Mouse (Mus musculus) neural tube, embryonic 11.5 days (tissue): Measurements from ENCODE around the gene Vps41. TPM values are rescaled to one million over a fixed set of nuclear protein-coding genes. Genes with fewer than 3 reads are reported as not detected.

Experiments
- ATAC-seq: fragments of 200-750 bp; cut with Nextera tagmentation; 2 replicates; pipeline ENCODE4 v1.8.0; 2017; ENCODE audit warnings: moderate number of reproducible peaks, mild to moderate bottlenecking, moderate TSS enrichment, moderate library complexity; ENCODE audit not compliant: insufficient read depth, low FRiP score, low TSS enrichment
- DNase-seq: peaks from one replicate; pipeline ENCODE4 v3.0.0-alpha.2; 2015; ENCODE audit warnings: low spot score
- H3K27ac ChIP-seq: fragments of 300-500 bp; sonication (generic); 2 replicates; pipeline ENCODE4 v1.5.1; 2014; ENCODE audit warnings: low read depth, mild to moderate bottlenecking, low read length
- H3K27me3 ChIP-seq: fragments of 300-500 bp; sonication (generic); 2 replicates; pipeline ENCODE4 v1.6.1; 2014; ENCODE audit warnings: mild to moderate bottlenecking, low read length, mixed read lengths; ENCODE audit not compliant: control insufficient read depth, insufficient read depth
- H3K36me3 ChIP-seq: fragments of 300-500 bp; sonication (generic); 2 replicates; pipeline ENCODE4 v1.6.1; 2014; ENCODE audit warnings: mild to moderate bottlenecking, low read length, moderate library complexity, mixed read lengths; ENCODE audit not compliant: control insufficient read depth, insufficient read depth
- H3K4me1 ChIP-seq: fragments of 300-500 bp; sonication (generic); 2 replicates; pipeline ENCODE4 v1.6.1; 2014; ENCODE audit warnings: low read length, mixed read lengths; ENCODE audit not compliant: control insufficient read depth, insufficient read depth
- H3K4me2 ChIP-seq: fragments of 300-500 bp; sonication (generic); 2 replicates; pipeline ENCODE4 v1.6.1; 2014; ENCODE audit warnings: low read depth, mild to moderate bottlenecking, moderate library complexity
- H3K4me3 ChIP-seq: fragments of 300-500 bp; sonication (generic); 2 replicates; pipeline ENCODE4 v1.5.1; 2014; ENCODE audit warnings: low read depth, low read length
- H3K9ac ChIP-seq: fragments of 300-500 bp; sonication (generic); 2 replicates; pipeline ENCODE4 v1.6.1; 2014; ENCODE audit warnings: mild to moderate bottlenecking, low read length
- H3K9me3 ChIP-seq: fragments of 300-500 bp; sonication (generic); 2 replicates; pipeline ENCODE4 v1.6.1; 2016; ENCODE audit warnings: low read length; ENCODE audit not compliant: control insufficient read depth
- WGBS: fragments of 180-500 bp; shearing (Covaris S2); extraction: QIAGEN DNeasy Blood & Tissue Kit; methylation state at CpG from one replicate; pipeline ENCODE4 v1.1.7; 2014; 5-methylcytosine and 5-hydroxymethylcytosine counted together
- polyA plus RNA-seq: library from polyadenylated mRNA; unstranded; fragments of >200 nt; fragmentation: Nextera tagmentation; extraction: Ambion mirVana; gene quantifications from 2 replicates; pipeline ENCODE4 v1.2.1, GENCODE M21; 2014

The Vps41 gene
- polyA plus RNA-seq, 1 experiment from 2014 or later: 102 TPM

DNA sequence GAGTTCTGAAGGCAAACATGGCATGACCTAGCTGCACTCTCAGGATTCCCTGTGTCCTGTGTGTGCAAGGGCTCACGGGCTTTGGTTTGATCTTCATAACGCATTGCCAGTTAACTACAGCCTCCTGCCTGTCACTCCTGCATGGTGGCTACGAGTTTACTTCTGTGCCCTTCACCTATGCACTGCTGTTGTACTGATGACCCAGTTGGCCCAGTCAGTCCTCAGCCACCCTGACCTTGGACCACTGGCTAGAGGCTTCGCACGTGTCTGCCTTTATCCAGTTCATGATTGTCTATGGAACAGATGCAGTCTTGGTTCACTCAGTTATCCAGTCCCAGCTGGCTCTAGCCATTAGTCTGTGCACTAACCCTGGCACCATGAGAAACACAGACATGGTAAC lies 151.7 kb downstream of the Vps41 start:
- Histone ChIP-seq H3K27ac (no peak overlapping the region), H3K9ac (no peak overlapping the region), H3K9me3 (no peaks in the 10 kb centered on the region), H3K27me3 (no peaks in the 10 kb centered on the region), H3K4me2 (no peak overlapping the region), H3K4me3 (no peak overlapping the region), H3K36me3 (no peaks in the 10 kb centered on the region), H3K4me1 (no peaks in the 10 kb centered on the region)
- DNase-seq (no peak), ATAC-seq (no peak)
- WGBS: 88% methylated on average over 5 of the region's 5 CpGs

DNA sequence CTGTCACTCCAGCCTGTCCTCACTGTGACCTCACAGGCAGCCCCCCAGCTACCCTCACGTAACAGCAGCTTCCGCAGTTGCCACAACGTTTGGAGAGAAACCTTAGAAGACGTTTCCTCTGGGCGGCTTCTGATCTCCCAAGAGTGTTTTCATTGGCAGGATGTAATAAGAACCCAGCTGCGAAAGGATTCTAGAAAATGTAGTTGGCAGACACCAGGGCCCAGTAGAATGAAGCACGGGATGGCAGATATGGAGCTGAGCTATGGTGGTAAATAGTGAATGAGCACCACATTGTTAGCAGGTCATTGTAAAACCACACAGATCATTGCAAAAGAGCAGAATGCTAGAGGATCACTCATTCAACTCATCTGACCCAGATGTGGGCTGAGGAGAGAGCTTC lies 158.2 kb downstream of the Vps41 start:
- Histone ChIP-seq H3K4me1 (no peaks in the 10 kb centered on the region), H3K36me3 (no peaks in the 10 kb centered on the region), H3K4me3 (no peak overlapping the region), H3K9me3 (no peaks in the 10 kb centered on the region), H3K9ac (no peak overlapping the region), H3K27me3 (no peaks in the 10 kb centered on the region), H3K27ac (no peak overlapping the region), H3K4me2 (no peak overlapping the region)
- DNase-seq (peak; percentile 14), ATAC-seq (no peak)
- WGBS: 59% methylated on average over 7 of the region's 7 CpGs

DNA sequence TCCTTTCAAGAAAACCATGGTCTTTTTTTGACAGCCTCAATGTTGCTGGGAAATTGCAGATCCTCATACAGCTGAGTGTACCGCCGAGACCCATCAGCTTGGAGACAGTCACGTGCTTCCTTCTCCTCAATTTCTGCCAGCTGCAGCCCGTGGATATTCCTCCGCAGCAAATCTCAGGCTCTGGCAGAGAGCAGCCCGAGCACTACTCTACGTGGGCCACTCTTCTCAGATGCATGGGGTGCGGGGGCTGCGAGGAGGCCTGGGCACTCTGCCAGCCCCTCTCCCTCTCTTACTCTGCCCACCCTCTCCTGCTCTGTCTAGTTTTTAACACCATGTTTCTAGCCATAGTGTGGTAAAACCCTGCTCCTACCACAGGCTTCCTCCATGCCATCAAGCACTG lies 175.8 kb downstream of the Vps41 start:
- no peak overlapping the region for H3K27ac ChIP-seq
- WGBS: 94% methylated on average over 9 of the region's 9 CpGs
- no peaks in the 10 kb centered on the region for H3K27me3 ChIP-seq
- no peak overlapping the region for H3K9ac ChIP-seq
- H3K9me3 ChIP-seq: no peaks in the 10 kb centered on the region
- H3K4me3 ChIP-seq: no peak overlapping the region
- ATAC-seq (no peak), DNase-seq (no peak)
- no peak overlapping the region for H3K4me2 ChIP-seq
- H3K36me3 ChIP-seq: no peaks in the 10 kb centered on the region
- H3K4me1 ChIP-seq: no peaks in the 10 kb centered on the region

DNA sequence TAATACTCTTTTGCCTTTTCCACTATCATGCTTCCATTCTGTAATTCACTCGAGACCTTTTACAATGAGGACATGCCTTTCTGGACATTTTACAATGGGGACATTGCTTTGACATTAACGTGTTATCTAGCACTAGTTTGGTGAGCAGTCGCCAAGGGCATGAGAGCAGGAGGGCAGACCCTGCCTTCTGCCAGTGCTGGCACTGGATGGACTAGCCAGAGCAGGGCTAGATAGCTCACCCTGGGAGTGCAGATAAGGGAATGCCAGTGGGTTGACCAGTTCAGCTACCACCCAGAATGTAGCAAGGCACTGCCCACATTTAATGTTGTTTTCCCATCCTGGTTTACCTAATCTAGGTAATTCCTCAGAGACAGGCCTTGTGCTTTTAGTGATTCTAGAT lies 179.7 kb downstream of the Vps41 start:
- Histone ChIP-seq H3K4me3 (no peak overlapping the region), H3K4me1 (no peaks in the 10 kb centered on the region), H3K36me3 (no peaks in the 10 kb centered on the region), H3K9me3 (no peaks in the 10 kb centered on the region), H3K27me3 (no peaks in the 10 kb centered on the region), H3K27ac (no peak overlapping the region), H3K9ac (no peak overlapping the region), H3K4me2 (no peak overlapping the region)
- no peak for DNase-seq
- 86% methylated on average over 3 of the region's 3 CpGs for WGBS
- ATAC-seq: no peak

DNA sequence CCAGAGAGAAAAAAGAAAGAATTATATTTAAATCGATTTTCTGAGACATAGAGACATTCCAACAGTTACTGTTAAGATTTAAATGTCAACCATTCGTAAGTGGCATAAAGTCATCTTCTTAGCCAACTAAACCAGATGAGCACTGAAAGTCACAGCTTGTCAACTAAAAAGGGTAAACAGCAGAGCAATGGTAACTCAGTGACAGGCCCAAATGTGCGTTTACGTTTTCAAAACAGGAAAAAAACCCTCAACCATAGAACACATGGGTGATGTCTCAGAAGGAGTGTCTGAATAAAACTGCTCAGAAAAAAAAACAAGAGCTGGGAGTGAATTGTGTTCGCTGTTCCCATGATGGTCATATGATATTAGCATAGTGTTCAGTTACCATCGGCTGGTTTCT lies 186.5 kb downstream of the Vps41 start:
- ATAC-seq: no peak
- Histone ChIP-seq H3K4me2 (no peak overlapping the region), H3K9ac (no peak overlapping the region), H3K27ac (no peak overlapping the region), H3K4me1 (no peaks in the 10 kb centered on the region), H3K9me3 (no peaks in the 10 kb centered on the region), H3K36me3 (no peaks in the 10 kb centered on the region), H3K27me3 (no peaks in the 10 kb centered on the region), H3K4me3 (no peak overlapping the region)
- no peak for DNase-seq
- 88% methylated on average over 6 of the region's 6 CpGs for WGBS

DNA sequence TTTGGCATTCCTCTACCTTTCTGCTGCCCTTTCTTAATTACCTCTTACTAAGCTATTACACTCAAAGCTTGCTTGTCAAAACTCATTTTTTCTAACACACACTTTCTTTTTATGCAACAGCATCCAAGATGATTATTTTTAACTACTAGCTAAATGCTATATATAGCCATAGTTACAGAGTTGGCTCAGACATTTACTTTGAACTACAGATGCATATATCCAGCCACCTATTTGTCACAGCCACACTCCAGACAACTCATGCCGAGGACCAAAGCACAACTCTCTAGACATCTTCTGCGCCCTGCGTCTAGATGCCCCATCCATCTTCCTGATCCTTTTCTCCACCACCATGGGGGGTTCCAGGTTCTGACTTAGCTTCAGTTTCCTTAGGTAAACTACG lies 197.7 kb downstream of the Vps41 start:
- H3K9me3 ChIP-seq: no peaks in the 10 kb centered on the region
- no peak for ATAC-seq
- 66% methylated on average over 4 of the region's 4 CpGs for WGBS

More for the DNA sequence above, 197.7 kb downstream of the Vps41 start:
- Histone ChIP-seq H3K4me1 (no peaks in the 10 kb centered on the region), H3K4me3 (no peak overlapping the region), H3K9ac (no peak overlapping the region), H3K27me3 (no peaks in the 10 kb centered on the region), H3K4me2 (no peak overlapping the region), H3K36me3 (no peaks in the 10 kb centered on the region), H3K27ac (no peak overlapping the region)
- no peak for DNase-seq

Other genes with a start within 250 kb of the Vps41 start
- 11.8 and 12.6 TPM in 2 replicates for gene Amph, start 230.9 kb downstream of the Vps41 start, polyA plus RNA-seq